Mouse (Mus musculus) embryonic facial prominence, embryonic 14.5 days (tissue): Measurements from ENCODE around the gene Ankrd26. TPM values are rescaled to one million over a fixed set of nuclear protein-coding genes. Genes with fewer than 3 reads are reported as not detected.

ENCODE experiments used
- ATAC-seq: fragments of 200-750 bp; cut with Nextera tagmentation; 2 replicates; pipeline ENCODE4 v1.8.0; 2017; ENCODE audit warnings: low read depth, moderate number of reproducible peaks, moderate TSS enrichment
- DNase-seq: peaks from one replicate; pipeline ENCODE4 v3.0.0-alpha.2; 2015; ENCODE audit warnings: low spot score
- H3K27ac ChIP-seq: fragments of 300-500 bp; sonication (generic); replicated peaks from 2 replicates; pipeline ENCODE4 v1.5.1; 2014; ENCODE audit warnings: low read depth, mild to moderate bottlenecking, low read length, moderate library complexity
- H3K27me3 ChIP-seq: fragments of 300-500 bp; sonication (generic); replicated peaks from 2 replicates; pipeline ENCODE4 v1.6.1; 2014; ENCODE audit warnings: low read length; ENCODE audit not compliant: control insufficient read depth, insufficient read depth
- H3K36me3 ChIP-seq: fragments of 300-500 bp; sonication (generic); 2 replicates; pipeline ENCODE4 v1.6.1; 2014; ENCODE audit warnings: low read length, mixed read lengths; ENCODE audit not compliant: control insufficient read depth, insufficient read depth
- H3K4me1 ChIP-seq: fragments of 300-500 bp; sonication (generic); 2 replicates; pipeline ENCODE4 v1.6.1; 2014; ENCODE audit warnings: antibody characterized with exemption, low read length; ENCODE audit not compliant: control insufficient read depth, insufficient read depth
- H3K4me2 ChIP-seq: fragments of 300-500 bp; sonication (generic); 2 replicates; pipeline ENCODE4 v1.6.1; 2014; ENCODE audit warnings: low read depth, mild to moderate bottlenecking, low read length, moderate library complexity, mixed read lengths
- H3K4me3 ChIP-seq: fragments of 300-500 bp; sonication (generic); 2 replicates; pipeline ENCODE4 v1.5.1; 2014; ENCODE audit warnings: low read depth, mild to moderate bottlenecking, low read length
- H3K9ac ChIP-seq: fragments of 300-500 bp; sonication (generic); 2 replicates; pipeline ENCODE4 v1.6.1; 2014; ENCODE audit warnings: low read depth, mild to moderate bottlenecking, low read length, moderate library complexity, mixed read lengths
- H3K9me3 ChIP-seq: fragments of 300-500 bp; sonication (generic); 2 replicates; pipeline ENCODE4 v1.6.1; 2016; ENCODE audit warnings: low read length; ENCODE audit not compliant: control insufficient read depth
- WGBS: fragments of 180-500 bp; shearing (Covaris S2); extraction: QIAGEN DNeasy Blood & Tissue Kit; methylation state at CpG from one replicate; pipeline ENCODE4 v1.1.7; 2014; 5-methylcytosine and 5-hydroxymethylcytosine counted together
- polyA plus RNA-seq: library from polyadenylated mRNA; unstranded; fragments of >200 nt; fragmentation: Nextera tagmentation; extraction: Ambion mirVana; gene quantifications from 2 replicates; pipeline ENCODE4 v1.2.1, GENCODE M21; 2014

The Ankrd26 gene
- polyA plus RNA-seq, 1 experiment from 2014 or later, result 9.9 TPM

DNA sequence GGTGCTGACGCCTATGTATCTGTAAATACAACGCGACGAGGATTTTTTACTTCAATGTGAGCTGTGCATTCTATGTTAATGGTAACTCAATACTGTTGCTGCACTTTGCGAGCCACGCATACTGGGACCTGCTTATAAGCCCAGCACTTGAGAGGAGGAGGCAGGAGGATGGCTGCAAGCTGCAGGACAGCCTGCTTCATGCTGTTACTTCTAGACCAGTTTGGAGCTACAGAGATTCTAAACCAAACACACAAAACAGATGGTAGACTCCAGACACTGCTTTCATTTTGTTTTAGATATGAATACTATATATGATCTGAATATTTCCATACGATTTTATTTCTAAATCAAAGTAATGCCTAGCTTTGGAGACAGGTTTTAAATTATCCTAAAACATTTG lies 41.4 kb downstream of the Ankrd26 start:
- 63% methylated on average over 7 of the region's 7 CpGs for WGBS
- Histone ChIP-seq H3K4me2 (no peak overlapping the region), H3K9me3 (no peaks in the 10 kb centered on the region), H3K27me3 (no peaks in the 10 kb centered on the region), H3K27ac (no peak overlapping the region), H3K9ac (no peak overlapping the region), H3K36me3 (peaks cover 95% of the 10 kb centered on the region), H3K4me1 (no peaks in the 10 kb centered on the region), H3K4me3 (no peak overlapping the region)
- ATAC-seq (no peak), DNase-seq (no peak)

DNA sequence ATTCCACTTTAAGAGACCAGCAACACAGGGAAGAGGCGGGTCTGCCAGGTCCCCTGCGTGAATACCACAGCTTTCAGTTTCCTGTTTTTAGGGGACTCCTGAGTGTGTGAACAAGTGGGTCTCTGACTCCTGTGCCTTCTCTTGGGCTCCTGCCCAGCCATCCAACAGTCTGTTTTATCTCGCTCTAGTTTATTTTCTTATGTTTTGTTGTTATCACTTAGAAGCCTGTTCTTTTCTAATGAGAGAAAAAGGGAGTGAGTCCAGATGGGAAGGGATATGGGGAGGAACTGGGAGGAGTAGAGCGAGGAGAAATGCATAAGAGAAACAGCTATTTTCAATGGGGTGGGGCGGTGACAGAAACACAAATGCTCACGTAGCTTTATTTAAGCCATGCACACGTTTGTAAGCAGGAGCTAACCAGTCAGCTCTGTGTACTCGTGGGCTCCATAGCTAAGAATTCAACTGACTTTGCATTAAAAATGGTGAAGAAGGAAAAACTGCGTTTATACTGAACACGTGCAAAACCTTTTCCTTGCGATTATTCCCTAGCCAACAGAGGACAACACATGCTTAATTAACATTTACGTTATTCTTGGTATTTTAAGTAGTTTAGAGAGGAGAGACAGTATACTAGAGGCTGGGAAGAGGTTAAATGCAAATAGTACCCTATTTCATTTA lies 48.6 kb downstream of the Ankrd26 start:
- H3K36me3 ChIP-seq, result peaks cover 74% of the 10 kb centered on the region
- H3K4me1 ChIP-seq, result no peaks in the 10 kb centered on the region
- H3K9ac ChIP-seq, result no peak overlapping the region
- WGBS, result 89% methylated on average over 12 of the region's 12 CpGs
- no peak overlapping the region for H3K4me3 ChIP-seq
- ATAC-seq (no peak), DNase-seq (no peak)
- no peaks in the 10 kb centered on the region for H3K9me3 ChIP-seq
- H3K27me3 ChIP-seq, result no peaks in the 10 kb centered on the region
- H3K4me2 ChIP-seq, result no peak overlapping the region
- no peak overlapping the region for H3K27ac ChIP-seq

- H3K9me3 ChIP-seq, result no peaks in the 10 kb centered on the region
- ATAC-seq, result no peak
- H3K4me1 ChIP-seq, result no peaks in the 10 kb centered on the region
- H3K27me3 ChIP-seq, result no peaks in the 10 kb centered on the region
- H3K27ac ChIP-seq, result no peak overlapping the region
- H3K4me2 ChIP-seq, result no peak overlapping the region
- H3K9ac ChIP-seq, result no peak overlapping the region
- no peak for DNase-seq
- 82% methylated on average over 7 of the region's 7 CpGs for WGBS
- H3K36me3 ChIP-seq, result peaks cover 37% of the 10 kb centered on the region; the same call in 1 of the 2 replicates
- no peak overlapping the region for H3K4me3 ChIP-seq
Measured at GRCm38 (mm10) chr6:118499010-118499409, 63.0 kb downstream of the Ankrd26 start.

DNA sequence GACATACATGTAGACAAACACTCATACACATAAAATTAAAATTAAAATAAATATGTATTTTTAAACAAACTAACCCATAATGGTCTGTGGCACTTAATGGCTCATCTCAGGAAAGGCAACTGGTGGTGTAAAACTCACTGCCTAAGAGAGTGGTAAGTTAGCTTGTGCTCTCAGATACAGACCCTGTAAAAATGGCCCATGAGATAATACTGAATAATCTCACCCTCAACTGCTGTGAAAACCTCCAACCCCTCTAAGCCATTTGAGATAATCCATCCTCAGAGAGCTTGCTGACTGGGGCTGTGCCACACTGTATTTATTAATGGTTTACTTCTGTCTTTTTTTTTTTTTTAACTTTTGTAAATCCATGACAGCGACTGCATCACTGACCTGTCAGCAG lies 79.9 kb downstream of the Ankrd26 start:
- Histone ChIP-seq H3K4me2 (no peak overlapping the region), H3K27me3 (no peaks in the 10 kb centered on the region), H3K27ac (no peak overlapping the region), H3K4me3 (no peak overlapping the region), H3K4me1 (peaks cover 7% of the 10 kb centered on the region; the same call in 1 of the 2 replicates), H3K9ac (no peak overlapping the region), H3K36me3 (peaks cover 3% of the 10 kb centered on the region), H3K9me3 (no peaks in the 10 kb centered on the region)
- WGBS, result 74% methylated on average over 1 of the region's 1 CpGs
- DNase-seq, result no peak
- ATAC-seq, result no peak

DNA sequence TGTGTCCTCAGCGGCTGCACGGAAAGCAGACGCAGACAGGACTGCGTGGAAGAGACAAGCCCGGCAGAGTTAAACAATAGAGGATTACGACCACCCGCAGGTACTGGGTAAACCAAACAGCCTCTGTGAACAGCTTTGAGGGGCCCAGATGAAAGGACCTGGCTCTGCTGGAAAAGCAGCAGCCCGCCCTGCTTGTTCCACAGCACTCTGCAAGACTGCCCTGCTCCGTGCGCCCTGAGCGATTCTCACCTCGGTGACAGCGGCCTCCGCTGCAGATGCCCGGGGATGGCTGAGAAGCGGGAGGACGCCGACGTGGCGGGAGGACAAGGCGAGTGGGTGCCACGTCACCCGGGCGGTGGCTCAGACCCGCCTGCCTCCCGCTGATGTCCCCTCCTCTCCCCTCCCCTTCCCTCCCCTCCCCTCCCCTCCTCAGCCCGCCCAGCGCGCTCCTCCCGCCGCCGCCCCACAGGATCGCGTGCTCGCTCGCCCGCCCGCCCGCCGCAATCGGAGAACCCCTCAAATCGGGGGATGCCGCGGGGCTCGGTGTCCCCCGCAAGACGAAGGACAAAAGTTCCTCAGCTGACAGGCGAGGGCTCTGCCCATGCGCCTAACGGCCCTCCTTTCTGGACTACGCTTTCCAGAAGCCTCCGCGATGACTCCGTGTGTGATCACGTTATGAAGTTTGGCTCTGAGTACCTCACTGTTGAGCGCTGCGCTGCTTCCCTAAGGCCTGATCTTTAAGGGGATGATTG lies 82.9 kb downstream of the Ankrd26 start, which contains the start of gene Zfp9:
Gene Zfp9, minus strand, starts transcription at position 364 of the 752 bp plus-strand sequence.
- H3K9me3 ChIP-seq, result no peaks in the 10 kb centered on the region
- peaks cover 12% of the 10 kb centered on the region; the same call in 1 of the 2 replicates for H3K4me1 ChIP-seq
- DNase-seq (peak; percentile 94), ATAC-seq (peak; percentile 92)
- WGBS, result 0% methylated on average over 30 of the region's 57 CpGs
- H3K27me3 ChIP-seq, result no peaks in the 10 kb centered on the region
- H3K4me2 ChIP-seq, result peak within 1 kb of the TSS; percentile 65
- H3K27ac ChIP-seq, result peak within 1 kb of the TSS; percentile 93
- peaks cover 28% of the 10 kb centered on the region for H3K36me3 ChIP-seq
- H3K9ac ChIP-seq, result peak within 1 kb of the TSS; percentile 89
- H3K4me3 ChIP-seq, result peak within 1 kb of the TSS; percentile 68

DNA sequence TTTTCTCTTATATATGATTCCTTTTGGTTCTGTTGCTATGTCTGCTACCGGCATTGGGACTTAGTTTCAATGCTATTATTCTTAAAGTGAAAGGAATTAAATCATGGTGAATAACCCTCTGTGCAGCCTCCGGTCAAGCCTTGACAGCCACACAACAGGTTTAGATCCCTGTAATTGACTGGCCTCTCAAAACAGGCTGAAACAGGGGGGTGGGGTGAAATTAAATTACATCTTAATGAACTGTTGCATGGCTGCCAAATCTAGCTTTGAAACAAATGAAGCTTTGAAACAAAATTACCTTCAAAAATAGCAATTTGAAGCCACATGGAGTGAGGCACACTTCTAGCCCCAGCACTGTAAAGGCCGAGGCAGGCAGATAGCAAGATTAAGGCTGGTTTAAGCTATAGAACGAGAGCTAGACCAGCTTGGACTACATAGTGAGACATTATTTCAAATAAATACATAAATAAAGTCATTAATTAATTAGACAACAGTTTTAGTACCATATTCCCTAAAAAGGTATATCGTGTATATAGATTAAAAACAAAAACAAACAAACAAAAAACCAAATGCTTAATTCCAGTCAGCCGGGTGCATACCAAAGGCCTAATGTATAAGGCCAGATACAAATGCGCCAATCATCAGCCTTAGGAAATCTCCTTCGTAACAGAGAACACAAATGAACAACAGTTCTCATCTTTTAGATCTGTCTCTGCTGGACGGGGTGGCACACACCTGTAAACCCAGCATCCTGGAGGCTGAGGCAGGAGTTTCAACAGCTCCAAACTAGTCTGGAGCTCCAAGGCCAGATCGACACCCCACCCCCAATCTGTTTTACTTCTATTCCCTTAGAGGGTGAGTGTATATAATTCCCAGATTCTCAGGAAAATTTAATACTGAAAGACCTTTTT lies 83.9 kb downstream of the Ankrd26 start:
- DNase-seq (peak; percentile 24), ATAC-seq (no peak)
- Histone ChIP-seq H3K9me3 (no peaks in the 10 kb centered on the region), H3K27ac (peak overlapping the region; percentile 93), H3K9ac (peak overlapping the region; percentile 89), H3K36me3 (peaks cover 32% of the 10 kb centered on the region), H3K4me1 (peaks cover 12% of the 10 kb centered on the region; the same call in 1 of the 2 replicates), H3K4me2 (peak overlapping the region; percentile 65), H3K4me3 (peak overlapping the region; percentile 68), H3K27me3 (no peaks in the 10 kb centered on the region)
- WGBS, result 17% methylated on average over 10 of the region's 10 CpGs

DNA sequence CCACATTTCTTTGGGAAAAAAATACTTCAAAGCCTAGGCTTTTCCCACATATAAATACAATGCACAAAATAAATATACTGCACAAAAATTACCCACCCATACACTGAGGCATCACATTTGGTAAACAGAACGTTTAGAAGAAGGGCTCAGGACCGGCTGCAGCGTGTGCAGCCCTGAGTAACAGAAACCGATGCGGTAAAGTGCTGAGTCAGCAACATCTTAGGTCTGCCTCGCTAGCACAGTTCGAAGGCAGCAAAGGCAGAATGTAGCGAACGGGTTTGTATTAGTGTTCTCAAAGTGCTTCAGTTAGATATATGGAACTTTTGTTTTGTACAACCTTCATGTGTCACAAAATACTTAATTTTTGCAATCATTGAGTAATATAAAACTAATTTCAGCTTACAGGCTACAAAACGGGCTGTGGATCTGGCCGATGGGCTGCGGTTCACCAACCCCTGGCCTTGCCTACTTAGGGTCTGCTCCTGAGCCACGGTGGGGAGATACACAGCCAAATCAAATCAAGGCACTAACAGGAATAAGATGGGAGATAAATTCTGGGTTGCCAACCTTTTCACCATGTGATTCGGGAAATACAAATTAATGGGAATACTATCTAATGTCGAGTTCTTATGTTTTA lies 99.8 kb downstream of the Ankrd26 start:
- no peak overlapping the region for H3K4me3 ChIP-seq
- H3K9me3 ChIP-seq, result no peaks in the 10 kb centered on the region
- ATAC-seq (no peak), DNase-seq (no peak)
- H3K27me3 ChIP-seq, result no peaks in the 10 kb centered on the region
- H3K9ac ChIP-seq, result no peak overlapping the region
- peaks cover 55% of the 10 kb centered on the region for H3K36me3 ChIP-seq
- no peak overlapping the region for H3K4me2 ChIP-seq
- H3K27ac ChIP-seq, result no peak overlapping the region
- H3K4me1 ChIP-seq, result no peaks in the 10 kb centered on the region
- 77% methylated on average over 15 of the region's 15 CpGs for whole genome bisulfite sequencing

DNA sequence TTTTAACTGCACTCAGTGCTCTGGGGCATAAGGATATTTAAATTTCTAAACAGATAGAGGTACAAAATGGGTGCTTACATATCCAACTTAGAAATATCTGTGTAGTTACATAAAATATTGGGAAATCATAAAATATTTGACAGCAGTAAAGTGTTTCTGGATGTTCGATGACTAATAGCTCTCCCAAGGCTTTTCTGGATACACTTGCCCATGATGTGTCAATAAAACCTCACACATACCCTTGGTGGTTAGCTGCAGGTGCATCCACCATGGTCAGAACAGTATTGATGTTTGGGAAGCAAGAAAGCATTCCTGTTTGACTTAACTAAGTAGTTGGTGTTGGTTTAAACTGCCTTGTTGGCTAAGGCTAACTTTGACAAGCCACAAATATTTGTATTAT lies 104.3 kb downstream of the Ankrd26 start:
- Histone ChIP-seq H3K9me3 (no peaks in the 10 kb centered on the region), H3K4me3 (no peak overlapping the region), H3K4me1 (0 out of 2 replicates have a peak, but pooled peaks cover 8% of the 10 kb centered on the region), H3K27ac (no peak overlapping the region), H3K4me2 (no peak overlapping the region), H3K27me3 (no peaks in the 10 kb centered on the region), H3K36me3 (peaks cover 25% of the 10 kb centered on the region), H3K9ac (no peak overlapping the region)
- 90% methylated on average over 1 of the region's 1 CpGs for WGBS
- DNase-seq, result no peak
- ATAC-seq, result no peak
